In genomic region chr9:63133659-63134058, GRCm38 (mm10) we compare ENCODE assay signal across 10 mouse cellular contexts. TPM values are rescaled to one million over a fixed set of nuclear protein-coding genes. Genes with fewer than 3 reads are reported as not detected.
DNase-seq lines count a peak whose midpoint lies in the region; ATAC-seq and TF ChIP-seq lines count a peak whose summit lies in the region.
"Had no signal": no experiment of that assay in that cellular context is flagged by ENCODE, and none has a peak within 500 bp of the region (broad histone marks: within the 10 kb centered on the region; RNA-seq: fewer than 3 reads in every experiment).

No protein-coding gene starts in this region.

- peak overlapping the region; percentile 59 for H3K9ac ChIP-seq in heart, embryonic 14.5 days (ENCODE audit: low read length)
- no peak overlapping the region for H3K9ac ChIP-seq in ES-E14 (ENCODE audit: insufficient read depth, low read depth, low read length, poor library complexity, severe bottlenecking)
- peak overlapping the region; percentile 59 for H3K9ac ChIP-seq in forebrain, postnatal 0 days

- no peak for DNase-seq in heart, postnatal 10 days
- DNase-seq in ES-E14 (ENCODE audit: low read depth, low spot score) = no peak
- no peak for DNase-seq in forebrain, postnatal 0 days
- no peak for DNase-seq in Muller cell, postnatal 12 days (ENCODE audit: inconsistent ontology term)
- DNase-seq in adrenal gland, adult 8-10 months = no peak
- no peak for DNase-seq in urinary bladder, adult 18-20 months (ENCODE audit: low spot score in 2 of 2)

- H3K36me3 ChIP-seq in heart, embryonic 14.5 days (ENCODE audit: control insufficient read depth, insufficient read depth, low read length) = no peaks in the 10 kb centered on the region
- no peaks in the 10 kb centered on the region for H3K36me3 ChIP-seq in ES-E14 (ENCODE audit: control insufficient read depth, insufficient read depth, low read length, poor library complexity, severe bottlenecking)
- no peaks in the 10 kb centered on the region for H3K36me3 ChIP-seq in forebrain, postnatal 0 days (ENCODE audit: insufficient read depth)
- H3K36me3 ChIP-seq in macrophage (ENCODE audit: inconsistent target) = no peaks in the 10 kb centered on the region

- H3K4me1 ChIP-seq in heart, embryonic 14.5 days (ENCODE audit: control insufficient read depth in 2 of 2, insufficient read depth in 2 of 2, low read length in 2 of 2) = peaks cover 5 to 33% of the 10 kb centered on the region in 2 experiments
- peaks cover 7 to 12% of the 10 kb centered on the region in 2 experiments; a peak in 3 of 4 replicates for H3K4me1 ChIP-seq in ES-E14 (ENCODE audit: control insufficient read depth in 2 of 2, insufficient read depth in 2 of 2, low read length in 2 of 2, poor library complexity in 1 of 2)
- H3K4me1 ChIP-seq in forebrain, postnatal 0 days (ENCODE audit: insufficient read depth) = peaks cover 6% of the 10 kb centered on the region

- peak overlapping the region; percentile 94 for H3K4me2 ChIP-seq in heart, embryonic 14.5 days (ENCODE audit: low read length)
- H3K4me2 ChIP-seq in forebrain, postnatal 0 days (ENCODE audit: low read depth) = peak overlapping the region; percentile 81

- no peak for TF ChIP-seq CTCF in forebrain, postnatal 0 days (IDR thresholded peaks at IDR 0.05; ENCODE audit: low read depth)

- intact Hi-C loops in heart, postnatal 10 days (cut with DNase I) = loop anchor here (10.0 kb wide), 2 partner anchors 201 to 621 kb away; partner anchors contain the start of gene Smad3

- peak overlapping the region; percentile 28 to 33; a peak in 3 of 4 replicates for H3K4me3 ChIP-seq in heart, embryonic 14.5 days (ENCODE audit: control insufficient read depth in 1 of 2, insufficient read depth in 1 of 2, low read depth in 1 of 2, low read length in 2 of 2)
- H3K4me3 ChIP-seq in ES-E14 (ENCODE audit: insufficient read depth in 1 of 2, low read depth in 1 of 2, low read length in 2 of 2, poor library complexity in 1 of 2, severe bottlenecking in 1 of 2) (peak overlapping the region; percentile 34 to 71; a peak in 3 of 4 replicates), macrophage (ENCODE audit: inconsistent target) (peak overlapping the region; percentile 7; the same call in 1 of the 2 replicates)
- peak overlapping the region; percentile 71 for H3K4me3 ChIP-seq in forebrain, postnatal 0 days (ENCODE audit: low read depth, low read length)

- no peaks in the 10 kb centered on the region for H3K9me3 ChIP-seq in heart, embryonic 14.5 days (ENCODE audit: control insufficient read depth, low read length)
- no peaks in the 10 kb centered on the region for H3K9me3 ChIP-seq in ES-E14 (ENCODE audit: control insufficient read depth, insufficient read depth, low read depth, low read length)
- H3K9me3 ChIP-seq in forebrain, postnatal 0 days (ENCODE audit: low read length) = no peaks in the 10 kb centered on the region

- ATAC-seq in heart, embryonic 14.5 days (ENCODE audit: insufficient number of reproducible peaks, insufficient read depth, low FRiP score, low read depth) = no peak
- ATAC-seq in forebrain, postnatal 0 days = no peak

- H3K79me2 ChIP-seq in macrophage (ENCODE audit: inconsistent target) = no peaks in the 10 kb centered on the region

- H3K27me3 ChIP-seq in heart, embryonic 14.5 days (ENCODE audit: control insufficient read depth, insufficient read depth, low read length) = peaks cover 56% of the 10 kb centered on the region
- H3K27me3 ChIP-seq in forebrain, postnatal 0 days (ENCODE audit: insufficient read depth, low read length) = peaks cover 46% of the 10 kb centered on the region

- no peak overlapping the region for H3K27ac ChIP-seq in heart, embryonic 14.5 days (replicated peaks in 1 of 2; ENCODE audit: control insufficient read depth in 1 of 2, insufficient read depth in 1 of 2, low read depth in 2 of 2, low read length in 2 of 2)
- no peak overlapping the region for H3K27ac ChIP-seq in ES-E14 (ENCODE audit: insufficient read depth, low read depth, low read length, poor library complexity, severe bottlenecking)
- H3K27ac ChIP-seq in forebrain, postnatal 0 days (ENCODE audit: low read depth, low read length) = no peak overlapping the region
- no peak overlapping the region for H3K27ac ChIP-seq in macrophage

- WGBS in heart, embryonic 14.5 days = 15% methylated on average over 6 of the region's 6 CpGs
- WGBS in forebrain, postnatal 0 days = 12% methylated on average over 6 of the region's 6 CpGs
- 16% methylated on average over 6 of the region's 6 CpGs for WGBS in macrophage (ENCODE audit: missing documents)

- in situ Hi-C loops in ES-E14 (cut with MboI; ENCODE audit: low sequenced_read_pairs in 2 of 2, unreplicated experiment in 2 of 2) = loop anchor here (10.0 to 25.0 kb wide), 2 partner anchors 704 to 711 kb away; no protein-coding TSS in a partner anchor

TF ChIP-seq in ES-E14, 5 proteins besides CTCF, POLR2A, EP300 and RAD21:
- TF ChIP-seq HCFC1 (IDR thresholded peaks at IDR 0.05; ENCODE audit: borderline replicate concordance, insufficient read depth, low read length) (no peak), CHD2 (IDR thresholded peaks at IDR 0.05; ENCODE audit: low read depth, low read length) (no peak), ZNF384 (IDR thresholded peaks at IDR 0.05; ENCODE audit: low read depth, low read length) (no peak), MAFK (IDR thresholded peaks at IDR 0.05; ENCODE audit: insufficient read depth, low read depth, low read length) (no peak), ZC3H11A (IDR thresholded peaks at IDR 0.05; ENCODE audit: borderline replicate concordance, low read depth, low read length) (no peak)
TF ChIP-seq in ES-E14: peak in this region for 0.

RNA-seq across cellular contexts. Expression of gene Skor1, which starts 15.1 kb away (rescaled TPM):
- polyA plus RNA-seq in heart, embryonic 14.5 days (2014; fragmentation: Nextera tagmentation; extraction: Ambion mirVana) = not detected in 2 replicates
- total RNA-seq in heart, postnatal 10 days (2021) = under 1 TPM; 0.07 to 0.22 TPM
- total RNA-seq in ES-E14 (2012; rRNA removed) = 0.54 and 0.58 TPM in 2 replicates
- total RNA-seq in forebrain, postnatal 0 days (2014; rRNA removed) = 0.69 and 1.0 TPM in 2 replicates
- polyA plus RNA-seq in forebrain, postnatal 0 days (2015; fragmentation: Nextera tagmentation; extraction: Ambion mirVana) = 0.30 and 0.35 TPM in 2 replicates
- under 1 TPM in 1 of 26 experiments, not detected in 25; 0.17 TPM for total RNA-seq in macrophage (2018; cell fraction: chromatin; rRNA removed)
- total RNA-seq in macrophage (2018; cell fraction: cytosol; rRNA removed) = under 1 TPM in 1 of 26 experiments, not detected in 25; 0.05 TPM
- total RNA-seq in macrophage (2018; cell fraction: nucleus; rRNA removed) = under 1 TPM in 2 of 26 experiments, not detected in 24; 0.10 to 0.24 TPM
- 0.04 TPM in 1 of 3 replicates, not detected in the others for polyA plus RNA-seq in macrophage (2018)
- under 1 TPM; 0.06 to 0.18 (median 0.12) TPM for total RNA-seq in adrenal gland, adult 8-10 months (2022)
- total RNA-seq: common myeloid progenitor, adult 5-6 weeks; monocyte, adult 5-6 weeks had no signal

Comparison
In these comparisons a context has a peak if more than half of its experiments do, and no peak if none do; other contexts are left out.
1. H3K4me3 ChIP-seq: peak in every context shown above with its lines; median percentile 71 in forebrain, postnatal 0 days; 52 in ES-E14; 30 in heart, embryonic 14.5 days; 7 in macrophage.